Mouse (Mus musculus): ENCODE data around the gene Ddb2.
"Not testable (repeated sequence)": the region's sequence is repeated elsewhere in the genome, so short reads cannot be mapped to it uniquely, and the experiment has no call there.

Gene Ddb2

GRCm38 (mm10) chr2:91254725-91255380 lies 18.1 kb upstream of the Ddb2 start:
- no peak for DNase-seq

DNA sequence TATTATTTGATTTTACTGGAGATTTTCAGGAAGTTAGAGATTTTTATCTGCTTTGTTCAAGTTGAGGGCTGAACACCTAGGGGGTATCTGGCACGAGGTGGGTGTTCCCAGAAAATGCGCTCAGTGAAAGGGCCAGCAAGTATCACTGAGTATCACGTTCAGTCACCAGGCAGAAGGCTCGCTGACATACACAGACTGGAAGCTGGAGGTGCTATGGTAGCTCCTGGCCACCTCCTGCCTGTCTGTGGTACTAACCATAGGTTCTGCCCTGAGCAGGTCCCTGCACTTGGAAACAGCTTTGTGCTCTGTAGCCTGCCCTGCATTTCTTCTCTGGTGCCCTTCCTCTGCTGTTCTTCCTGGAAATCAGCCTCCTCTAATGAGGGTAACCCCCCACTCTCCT lies 15.7 kb upstream of the Ddb2 start:
- DNase-seq = no peak

DNA sequence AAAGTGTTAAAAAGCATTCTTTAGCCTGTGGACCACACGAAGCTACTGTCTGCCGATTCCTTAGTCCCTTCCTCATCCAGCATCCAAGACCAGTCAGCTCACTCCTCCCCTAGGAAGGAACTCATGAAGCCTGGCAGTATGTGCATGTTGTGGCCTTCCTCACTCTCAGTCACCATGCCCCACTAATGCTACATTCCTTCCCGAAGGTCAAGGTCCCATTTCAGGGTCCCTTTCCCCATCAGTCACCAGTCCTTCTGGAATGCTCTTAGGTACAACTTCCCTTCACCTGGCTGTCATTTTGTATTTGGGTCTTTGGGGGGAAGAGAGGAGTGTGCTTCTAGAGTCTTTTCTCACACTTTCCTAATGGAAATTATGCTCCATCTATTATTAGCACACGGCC lies 15.2 kb upstream of the Ddb2 start:
- DNase-seq = no peak

- no peak for DNase-seq
Observed at GRCm38 (mm10) chr2:91248366-91248765, 11.6 kb upstream of the Ddb2 start.

GRCm38 (mm10) chr2:91244557-91245228 lies 7.9 kb upstream of the Ddb2 start:
- DNase-seq = no peak

- no peak for DNase-seq
Observed at GRCm38 (mm10) chr2:91243416-91243815, 6.6 kb upstream of the Ddb2 start.

- no peak for DNase-seq
Observed at GRCm38 (mm10) chr2:91242547-91242946, 5.8 kb upstream of the Ddb2 start.

DNA sequence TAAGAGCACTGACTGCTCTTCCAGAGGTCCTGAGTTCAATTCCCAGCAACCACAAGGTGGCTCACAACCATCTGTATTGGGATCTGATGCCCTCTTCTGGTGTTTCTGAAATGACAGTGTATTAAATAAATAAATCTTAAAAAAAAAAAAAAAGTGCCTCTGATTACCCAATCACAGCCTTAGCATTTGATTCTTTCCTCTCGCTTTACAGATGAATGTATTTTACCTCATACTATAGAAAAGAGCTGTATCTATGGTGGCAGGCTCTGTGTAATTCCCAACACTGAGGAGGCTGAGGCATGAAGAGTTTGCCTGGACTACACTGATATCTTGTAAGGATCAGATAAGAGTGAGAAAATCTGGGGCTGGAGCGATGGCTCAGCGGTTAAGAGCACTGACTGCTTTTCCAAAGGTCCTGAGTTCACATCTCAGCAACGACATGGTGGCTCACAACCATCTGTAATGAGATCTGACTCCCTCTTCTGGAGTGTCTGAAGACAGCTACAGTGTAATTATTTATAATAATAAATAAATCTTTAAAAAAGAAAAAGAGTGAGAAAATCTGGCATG lies 814 bp upstream of the Ddb2 start:
- DNase-seq = not testable (repeated sequence)

DNA sequence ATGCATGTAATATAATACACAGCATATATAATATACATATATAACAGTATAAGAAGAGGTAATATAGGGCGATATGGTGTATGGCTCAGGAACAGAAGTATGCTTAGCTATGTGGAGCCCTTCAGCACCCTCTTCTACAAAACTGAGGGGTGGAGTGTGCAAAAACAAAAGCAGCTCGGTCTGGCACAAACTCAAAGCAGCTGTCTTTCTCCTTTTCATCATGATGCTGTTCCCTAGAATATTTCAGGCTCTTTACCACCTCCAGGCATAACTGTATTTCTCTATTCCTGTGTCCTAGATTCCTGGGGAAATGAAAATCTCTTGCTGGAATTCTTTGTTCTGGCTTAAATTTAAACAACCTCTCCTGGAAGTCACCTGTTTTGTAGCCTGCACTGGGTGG lies 7.0 kb downstream of the Ddb2 start:
- no peak for DNase-seq

- DNase-seq = no peak
Observed at GRCm38 (mm10) chr2:91223614-91224013, 13.2 kb downstream of the Ddb2 start.

- DNase-seq = no peak
Observed at GRCm38 (mm10) chr2:91220501-91220900, 16.3 kb downstream of the Ddb2 start.

GRCm38 (mm10) chr2:91217032-91217431 lies 19.8 kb downstream of the Ddb2 start:
- peak; percentile 69 for DNase-seq

DNA sequence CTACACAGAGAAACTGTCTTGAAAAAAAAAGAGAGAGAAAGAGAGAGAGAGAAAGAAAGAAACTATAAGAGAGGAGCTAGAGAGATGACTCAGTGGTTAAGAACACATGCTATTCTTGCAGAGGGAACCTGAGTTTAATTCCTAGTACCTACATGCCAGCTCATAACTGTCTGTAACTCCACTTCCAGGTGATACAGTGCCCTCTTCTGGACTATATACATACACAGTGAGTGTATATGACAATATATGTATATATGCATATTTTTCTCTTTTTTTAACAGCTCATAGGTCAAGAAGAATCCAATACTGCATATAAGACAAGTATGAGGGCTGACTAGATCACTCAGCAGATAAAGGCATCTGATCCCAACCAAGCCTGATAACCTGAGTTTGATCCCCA lies 23.5 kb downstream of the Ddb2 start:
- no peak for DNase-seq

DNA sequence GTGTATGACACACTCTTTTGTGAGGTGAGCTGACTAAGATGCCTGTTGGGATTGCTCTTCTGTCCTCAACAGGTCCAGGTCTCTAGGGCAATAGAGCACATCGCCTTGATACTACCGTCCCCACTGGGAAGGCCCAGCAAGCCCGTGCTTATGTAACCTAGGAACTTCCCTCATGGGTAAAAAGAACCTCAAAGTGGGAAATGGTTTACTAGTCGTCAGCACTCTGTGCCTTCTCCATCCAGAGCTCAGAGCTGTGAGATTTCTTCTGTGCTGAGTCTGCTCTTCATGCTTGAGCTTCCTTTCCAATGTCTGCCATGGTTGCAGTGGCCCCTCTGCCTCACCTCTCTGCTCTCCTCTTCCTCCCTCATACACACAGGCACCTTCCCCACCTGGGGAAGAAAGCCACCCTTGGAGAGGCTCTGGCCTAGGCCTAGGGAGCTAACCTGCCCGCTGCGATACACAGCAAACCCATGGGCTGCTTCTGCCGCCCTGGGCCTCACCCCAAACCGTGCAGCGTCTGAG lies 30.5 kb downstream of the Ddb2 start:
- no peak for DNase-seq

DNA sequence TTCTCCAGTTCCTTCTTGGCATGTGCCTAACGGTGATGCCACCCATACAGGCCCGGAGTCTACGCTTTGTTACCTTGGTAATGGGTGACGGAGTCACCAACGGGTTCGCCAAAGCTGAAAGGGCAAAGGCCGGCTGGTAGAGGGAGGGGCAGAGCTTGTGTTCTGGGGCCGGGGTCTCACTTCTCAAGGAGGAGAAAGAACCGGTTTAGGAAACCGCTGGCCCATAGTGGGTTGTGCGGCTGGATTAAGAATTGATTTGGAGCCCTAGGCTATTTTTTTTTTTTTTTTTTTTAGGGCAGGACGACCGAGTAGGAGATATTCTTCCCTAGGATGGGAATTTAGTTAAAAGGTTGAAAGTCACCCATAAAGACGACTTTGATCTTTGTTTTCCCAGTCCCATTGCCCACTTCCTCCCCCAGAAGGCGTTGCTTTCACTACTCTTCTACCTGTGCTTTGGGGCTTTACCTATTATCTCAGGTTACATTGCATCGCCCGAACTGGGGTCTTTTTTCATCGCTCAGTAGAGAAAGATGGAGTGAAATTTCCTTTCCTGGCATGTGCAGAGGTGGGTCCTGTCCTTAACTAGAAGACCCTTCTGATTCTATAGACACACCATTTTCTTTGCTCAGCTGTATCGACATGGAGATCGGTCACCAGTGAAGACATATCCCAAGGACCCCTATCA lies 33.7 kb downstream of the Ddb2 start:
- no peak for DNase-seq

GRCm38 (mm10) chr2:91202222-91202971 lies 34.4 kb downstream of the Ddb2 start, which contains the start of the genes Nr1h3 and Acp2:
Nr1h3 (minus strand) TSS chr2:91202834.
Acp2 (plus strand) TSS chr2:91202885.
- DNase-seq = peak; percentile 93

GRCm38 (mm10) chr2:91198888-91199287 lies 37.9 kb downstream of the Ddb2 start:
- DNase-seq = no peak

DNA sequence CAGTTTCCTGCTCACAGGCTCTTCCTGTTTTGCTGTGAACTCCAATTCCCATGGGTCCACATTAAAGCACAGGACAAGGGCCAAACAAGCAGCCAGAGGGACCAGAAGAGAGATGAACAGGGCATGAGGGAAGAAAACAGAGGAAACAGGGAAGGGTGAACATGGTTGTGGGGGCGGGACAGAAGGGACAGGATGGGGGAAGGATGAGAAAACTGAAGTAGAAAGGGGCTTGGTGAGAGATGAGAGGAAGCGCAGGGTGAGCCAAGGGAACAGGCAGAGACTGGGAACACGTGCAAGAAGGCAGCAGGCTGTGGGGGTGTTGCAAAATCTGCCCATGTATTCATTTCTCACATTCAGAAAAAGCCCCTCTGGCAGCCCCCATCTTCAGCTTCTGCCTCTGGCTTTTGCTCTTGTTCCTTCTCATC lies 40.2 kb downstream of the Ddb2 start:
- no peak for DNase-seq

DNA sequence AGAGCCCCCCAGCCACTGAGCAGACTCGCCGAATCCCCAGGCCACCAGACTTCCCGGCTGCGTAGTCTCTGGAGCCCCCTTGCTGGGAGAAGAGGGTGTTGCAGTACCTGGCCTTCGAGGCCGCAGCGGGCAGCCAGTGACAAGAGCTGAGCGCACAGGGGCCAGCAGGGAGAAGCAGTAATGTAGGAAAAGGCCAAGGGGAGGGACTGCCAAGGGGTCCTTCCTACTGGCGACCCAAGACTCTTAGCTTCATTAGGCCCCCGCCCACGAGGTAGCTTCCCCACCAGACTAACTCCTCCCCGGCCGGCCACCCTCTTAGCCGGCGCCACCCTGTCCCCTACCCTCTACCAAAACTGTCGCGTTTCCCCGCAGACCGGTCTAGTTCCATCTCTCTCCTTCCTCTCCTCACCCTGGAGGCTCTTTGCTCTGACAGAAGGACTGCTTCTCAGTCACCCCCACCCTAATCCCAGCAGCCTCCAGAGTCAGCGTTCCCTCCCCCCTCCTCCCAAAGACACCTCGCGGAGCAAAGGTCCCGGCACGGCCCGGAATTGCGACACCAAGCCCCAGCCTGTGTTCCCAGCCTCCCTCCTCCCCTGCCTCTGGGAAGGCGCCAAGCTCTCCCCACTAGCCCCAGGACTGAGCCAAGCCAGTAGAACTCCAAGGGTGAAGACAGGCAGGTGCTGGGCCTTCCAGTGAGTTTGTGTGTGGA lies 42.0 kb downstream of the Ddb2 start:
- DNase-seq = peak; percentile 70

DNA sequence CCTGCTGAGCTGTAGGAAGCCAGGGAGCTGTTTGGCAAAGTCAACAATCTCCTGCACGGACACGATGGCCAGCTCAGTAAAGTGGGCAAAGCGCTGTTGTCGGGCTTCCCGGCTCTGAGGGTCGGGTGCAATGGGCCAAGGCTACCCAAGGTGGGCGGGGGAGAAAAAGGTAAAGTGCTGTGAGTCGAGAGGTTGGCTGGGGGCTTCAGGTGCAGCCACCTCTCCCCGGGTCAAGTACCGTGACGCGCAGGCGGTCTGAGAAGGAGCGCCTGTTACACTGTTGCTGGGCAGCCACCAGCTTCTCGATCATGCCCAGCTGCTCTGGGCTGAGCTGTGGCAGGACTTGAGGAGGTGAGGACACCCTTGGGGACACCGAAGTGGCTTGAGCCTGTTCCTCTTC lies 46.3 kb downstream of the Ddb2 start:
- no peak for DNase-seq

DNA sequence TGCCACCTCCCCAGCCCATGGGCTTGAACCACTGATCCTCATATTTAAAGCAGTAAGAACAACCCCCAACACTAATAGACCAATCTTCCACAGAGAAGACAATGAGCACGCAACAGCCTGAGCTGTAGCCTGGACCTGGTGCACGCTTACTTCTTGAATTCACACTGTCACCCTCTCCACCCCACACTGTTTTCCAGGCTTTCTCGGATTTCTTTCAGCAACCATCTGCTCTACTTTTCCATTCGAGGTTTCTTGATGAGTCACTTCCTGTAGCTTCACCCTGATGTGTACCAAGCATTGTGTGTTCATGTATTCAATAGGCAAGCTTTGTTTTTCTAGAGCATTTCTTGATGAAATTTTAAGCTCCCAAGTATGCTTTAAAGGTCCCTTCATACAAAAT lies 49.4 kb downstream of the Ddb2 start:
- DNase-seq = no peak

- DNase-seq = no peak
Observed at GRCm38 (mm10) chr2:91186208-91186607, 50.6 kb downstream of the Ddb2 start.

Data from thymus, postnatal 25 days (tissue).